Mouse (Mus musculus) MEL (cell line): Measurements from ENCODE around the gene Stat4. TPM values are rescaled to one million over a fixed set of nuclear protein-coding genes. Genes with fewer than 3 reads are reported as not detected.

Experiments
- DNase-seq: peaks from one replicate; pipeline ENCODE4 v3.0.0; 2011; ENCODE audit warnings: low read depth, low spot score
- H3K27ac ChIP-seq: 2 replicates; pipeline ENCODE4 v1.5.1; 2012; ENCODE audit warnings: low read depth, mild to moderate bottlenecking, control low read depth, low read length, moderate library complexity; ENCODE audit not compliant: control insufficient read depth
- H3K27me3 ChIP-seq, 2 experiments: fragments of 150-350 bp in 1 of 2; sonication (generic) in 1 of 2; 2 replicates each; pipeline ENCODE4 v1.6.1; 2012; ENCODE audit warnings: low read length in 2 of 2, mild to moderate bottlenecking in 2 of 2, improper control_type of control experiment in 1 of 2, moderate library complexity in 1 of 2; ENCODE audit not compliant: insufficient read depth in 2 of 2, control insufficient read depth in 1 of 2
- H3K36me3 ChIP-seq, 2 experiments: 2 replicates each; pipeline ENCODE4 v1.6.1; 2012 to 2014; ENCODE audit warnings: low read length in 2 of 2, improper control_type of control experiment in 1 of 2, inconsistent platforms in 1 of 2, mild to moderate bottlenecking in 1 of 2; ENCODE audit not compliant: insufficient read depth in 2 of 2, control insufficient read depth in 1 of 2
- H3K4me1 ChIP-seq, 2 experiments: fragments of 150-350 bp in 1 of 2; sonication (generic) in 1 of 2; 2 replicates each; pipeline ENCODE4 v1.6.1; 2012; ENCODE audit warnings: low read length in 2 of 2, improper control_type of control experiment in 1 of 2, mild to moderate bottlenecking in 1 of 2; ENCODE audit not compliant: insufficient read depth in 2 of 2, control insufficient read depth in 1 of 2
- H3K4me3 ChIP-seq, 2 experiments: fragments of 150-350 bp in 1 of 2; sonication (generic) in 1 of 2; 2 replicates each; pipeline ENCODE4 v1.5.1; 2012; ENCODE audit warnings: low read depth in 2 of 2, low read length in 2 of 2, mild to moderate bottlenecking in 2 of 2, moderate library complexity in 2 of 2, control low read depth in 1 of 2, improper control_type of control experiment in 1 of 2; ENCODE audit not compliant: control insufficient read depth in 1 of 2, insufficient read depth in 1 of 2
- H3K79me2 ChIP-seq: 2 replicates; pipeline ENCODE4 v1.6.1; 2012; ENCODE audit warnings: mild to moderate bottlenecking, low read length, moderate library complexity; ENCODE audit not compliant: control insufficient read depth, poor library complexity, insufficient read depth
- H3K9ac ChIP-seq: 2 replicates; pipeline ENCODE4 v1.6.1; 2012; ENCODE audit warnings: low read depth, mild to moderate bottlenecking, control low read depth, low read length, moderate library complexity; ENCODE audit not compliant: control insufficient read depth, poor library complexity, severe bottlenecking
- H3K9me3 ChIP-seq: fragments of 150-350 bp; sonication (generic); replicated peaks from 2 replicates; pipeline ENCODE4 v1.6.1; 2012; ENCODE audit warnings: mild to moderate bottlenecking, low read length, improper control_type of control experiment, moderate library complexity; ENCODE audit not compliant: insufficient read depth
- BHLHE40 ChIP-seq: IDR thresholded peaks from 2 replicates; pipeline ENCODE4 v1.6.1; 2012; ENCODE audit warnings: low read depth, mild to moderate bottlenecking, inconsistent platforms, low read length, improper control_type of control experiment, borderline replicate concordance
- CHD1 ChIP-seq: IDR thresholded peaks from 2 replicates; pipeline ENCODE4 v1.6.1; 2012; ENCODE audit warnings: low read depth, mild to moderate bottlenecking, inconsistent platforms, low read length, improper control_type of control experiment
- ELF1 ChIP-seq: IDR thresholded peaks from 2 replicates; pipeline ENCODE4 v1.6.1; 2014; ENCODE audit warnings: low read depth, mild to moderate bottlenecking, inconsistent platforms, low read length, improper control_type of control experiment, moderate library complexity
- EP300 ChIP-seq, 2 experiments: IDR thresholded peaks; 2 replicates each; pipeline ENCODE4 v1.6.1; 2011; ENCODE audit warnings: improper control_type of control experiment in 2 of 2, low read length in 2 of 2, low read depth in 1 of 2, mild to moderate bottlenecking in 1 of 2
- GATA1 ChIP-seq: IDR thresholded peaks from 2 replicates; pipeline ENCODE4 v1.6.1; 2011; ENCODE audit warnings: low read depth, low read length, improper control_type of control experiment
- HCFC1 ChIP-seq: IDR thresholded peaks from 2 replicates; pipeline ENCODE4 v1.6.1; 2012; ENCODE audit warnings: low read depth, mild to moderate bottlenecking, inconsistent platforms, low read length, improper control_type of control experiment, moderate library complexity
- JUND ChIP-seq: IDR thresholded peaks from 2 replicates; pipeline ENCODE4 v1.6.1; 2011; ENCODE audit warnings: low read depth, mild to moderate bottlenecking, improper control_type of control experiment, low read length
- KAT2A ChIP-seq: conservative IDR thresholded peaks from 2 replicates; pipeline ENCODE4 v1.6.1; 2012; ENCODE audit warnings: low read depth, low read length, improper control_type of control experiment, inconsistent platforms
- MEF2A ChIP-seq: IDR thresholded peaks from 2 replicates; pipeline ENCODE4 v1.6.1; 2014; ENCODE audit warnings: low read depth, mild to moderate bottlenecking, inconsistent platforms, low read length, improper control_type of control experiment; ENCODE audit not compliant: poor library complexity, insufficient replicate concordance, severe bottlenecking; ENCODE audit errors: extremely low read depth
- MYB ChIP-seq: IDR thresholded peaks from 2 replicates; pipeline ENCODE4 v1.6.1; 2011; ENCODE audit warnings: mild to moderate bottlenecking, low read depth, low read length, improper control_type of control experiment
- NELFE ChIP-seq: IDR thresholded peaks from 2 replicates; pipeline ENCODE4 v1.6.1; 2011; ENCODE audit warnings: low read depth, low read length, improper control_type of control experiment
- POLR2A ChIP-seq, 2 experiments: IDR thresholded peaks; 2 replicates each; pipeline ENCODE4 v1.6.1; 2011 to 2012; ENCODE audit warnings: low read length in 2 of 2, mild to moderate bottlenecking in 2 of 2, control low read depth in 1 of 2, improper control_type of control experiment in 1 of 2, low read depth in 1 of 2, moderate library complexity in 1 of 2; ENCODE audit not compliant: control insufficient read depth in 1 of 2, insufficient read depth in 1 of 2, poor library complexity in 1 of 2
- POLR2AphosphoS2 ChIP-seq: IDR thresholded peaks from 2 replicates; pipeline ENCODE4 v1.6.1; 2011; ENCODE audit warnings: low read length, improper control_type of control experiment
- POLR2AphosphoS5 ChIP-seq: IDR thresholded peaks from 2 replicates; pipeline ENCODE4 v1.6.1; 2012; ENCODE audit warnings: low read depth, borderline replicate concordance, mild to moderate bottlenecking, inconsistent platforms, low read length, moderate library complexity, mixed read lengths
- RAD21 ChIP-seq: IDR thresholded peaks from 2 replicates; pipeline ENCODE4 v1.6.1; 2011; ENCODE audit warnings: mild to moderate bottlenecking, low read depth, low read length, improper control_type of control experiment
- RCOR1 ChIP-seq: IDR thresholded peaks from 2 replicates; pipeline ENCODE4 v1.6.1; 2012; ENCODE audit warnings: low read depth, mild to moderate bottlenecking, inconsistent platforms, low read length, improper control_type of control experiment
- SIN3A ChIP-seq: IDR thresholded peaks from 2 replicates; pipeline ENCODE4 v1.6.1; 2012; ENCODE audit warnings: low read length, improper control_type of control experiment, inconsistent platforms
- SMC3 ChIP-seq: IDR thresholded peaks from 2 replicates; pipeline ENCODE4 v1.6.1; 2011; ENCODE audit warnings: low read depth, low read length, improper control_type of control experiment
- TAL1 ChIP-seq: IDR thresholded peaks from 2 replicates; pipeline ENCODE4 v1.6.1; 2012; ENCODE audit warnings: mild to moderate bottlenecking, inconsistent platforms, low read length, moderate library complexity, mixed read lengths
- UBTF ChIP-seq: IDR thresholded peaks from 2 replicates; pipeline ENCODE4 v1.6.1; 2012; ENCODE audit warnings: low read depth, mild to moderate bottlenecking, inconsistent platforms, low read length, improper control_type of control experiment, moderate library complexity, borderline replicate concordance; ENCODE audit not compliant: insufficient read depth
- USF1 ChIP-seq: IDR thresholded peaks from 2 replicates; pipeline ENCODE4 v1.6.1; 2014; ENCODE audit warnings: low read depth, mild to moderate bottlenecking, inconsistent platforms, low read length, improper control_type of control experiment, moderate library complexity
- ZC3H11A ChIP-seq: IDR thresholded peaks from 2 replicates; pipeline ENCODE4 v1.6.1; 2012; ENCODE audit warnings: low read depth, mild to moderate bottlenecking, inconsistent platforms, low read length, improper control_type of control experiment
- ZKSCAN1 ChIP-seq: IDR thresholded peaks from 2 replicates; pipeline ENCODE4 v1.6.1; 2012; ENCODE audit warnings: low read depth, mild to moderate bottlenecking, inconsistent platforms, low read length, improper control_type of control experiment, moderate library complexity
- ZMIZ1 ChIP-seq: IDR thresholded peaks from 2 replicates; pipeline ENCODE4 v1.6.1; 2012; ENCODE audit warnings: low read depth, mild to moderate bottlenecking, inconsistent platforms, low read length, improper control_type of control experiment, moderate library complexity
- polyA plus RNA-seq, 2 experiments: library from polyadenylated mRNA; stranded (reverse) in 1 of 2; unstranded in 1 of 2; fragments of >175 nt in 1 of 2; fragments of >200 nt in 1 of 2; gene quantifications; 2 replicates each; pipeline versions ENCODE4 v1.2.1 to v1.2.4; 2012; ENCODE audit warnings: low replicate concordance in 2 of 2, low read depth in 1 of 2; ENCODE audit not compliant: insufficient read length in 2 of 2, insufficient read depth in 1 of 2, missing spikeins in 1 of 2
- total RNA-seq: library from RNA; depleted of rRNA; stranded (reverse); fragments of 300-350 nt; gene quantifications from 2 replicates; pipeline ENCODE4 v1.2.3, GENCODE M21; 2012

Stat4 gene
- total and polyA plus RNA-seq, 3 experiments = not detected

DNA sequence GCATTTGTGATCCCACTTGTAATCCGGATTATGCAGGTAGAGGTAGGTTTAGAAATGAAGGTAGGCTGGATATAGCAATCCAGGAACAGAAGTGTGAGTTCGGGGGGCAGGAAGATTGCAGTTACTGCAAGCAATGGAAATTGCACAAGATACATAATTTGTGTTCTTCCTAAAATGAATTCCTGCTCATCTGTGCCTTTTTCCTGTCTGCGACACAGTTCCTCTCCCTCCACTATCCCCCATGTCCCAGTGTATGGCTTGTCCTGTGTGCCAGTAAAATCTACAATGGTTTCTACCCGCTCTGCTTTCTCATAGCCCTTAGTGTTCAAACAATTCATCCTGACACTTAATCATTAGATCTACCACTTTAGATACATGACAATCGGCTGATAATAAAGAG lies 41.7 kb downstream of the Stat4 start:
- Histone ChIP-seq H3K9ac (no peak overlapping the region), H3K36me3 (no peaks in the 10 kb centered on the region), H3K27ac (no peak overlapping the region), H3K79me2 (no peaks in the 10 kb centered on the region), H3K4me1 (no peaks in the 10 kb centered on the region), H3K27me3 (no peaks in the 10 kb centered on the region), H3K4me3 (no peak overlapping the region), H3K9me3 (no peaks in the 10 kb centered on the region)
- TF ChIP-seq ELF1 (no peak), RAD21 (no peak), HCFC1 (no peak), EP300 (IDR thresholded peaks at IDR 0.05; ENCODE audit: low read depth in 1 of 2, low read length in 2 of 2) (no peak), CHD1 (no peak), POLR2AphosphoS2 (no peak), MYB (no peak), RCOR1 (no peak), SMC3 (no peak), SIN3A (no peak), UBTF (no peak), KAT2A (no peak), MEF2A (no peak), POLR2AphosphoS5 (no peak), USF1 (no peak)
- no peak for DNase-seq

- no peaks in the 10 kb centered on the region for H3K9me3 ChIP-seq
- no peak for TF ChIP-seq ZKSCAN1
- no peak for TF ChIP-seq HCFC1
- TF ChIP-seq TAL1 = no peak
- no peak for TF ChIP-seq ZC3H11A
- no peak for TF ChIP-seq KAT2A
- TF ChIP-seq GATA1 = no peak
- no peak for TF ChIP-seq NELFE
- TF ChIP-seq JUND = no peak
- no peak for TF ChIP-seq POLR2A (IDR thresholded peaks at IDR 0.05; ENCODE audit: control insufficient read depth in 1 of 2, insufficient read depth in 1 of 2, low read depth in 1 of 2, low read length in 2 of 2, poor library complexity in 1 of 2)
- no peak for TF ChIP-seq EP300 (IDR thresholded peaks at IDR 0.05; ENCODE audit: low read depth in 1 of 2, low read length in 2 of 2)
- TF ChIP-seq SMC3 = no peak
- no peak for TF ChIP-seq ZMIZ1
- TF ChIP-seq BHLHE40 = no peak
- TF ChIP-seq UBTF = no peak
- no peak for TF ChIP-seq MYB
- no peaks in the 10 kb centered on the region for H3K79me2 ChIP-seq
- H3K27ac ChIP-seq = no peak overlapping the region
- no peaks in the 10 kb centered on the region for H3K27me3 ChIP-seq
- no peak for DNase-seq
- H3K4me3 ChIP-seq = no peak overlapping the region
- H3K4me1 ChIP-seq = no peaks in the 10 kb centered on the region
- no peaks in the 10 kb centered on the region for H3K36me3 ChIP-seq
- no peak overlapping the region for H3K9ac ChIP-seq
These were observed 48.1 kb downstream of the Stat4 start for GRCm38 (mm10) chr1:52034816-52035752.
